Mouse (Mus musculus) embryonic facial prominence, embryonic 14.5 days (tissue): ENCODE measurements around the gene Mllt1. TPM values are rescaled to one million over a fixed set of nuclear protein-coding genes. Genes with fewer than 3 reads are reported as not detected.

Source experiments
- ATAC-seq: fragments of 200-750 bp; cut with Nextera tagmentation; 2 replicates; pipeline ENCODE4 v1.8.0; 2017; ENCODE audit warnings: low read depth, moderate number of reproducible peaks, moderate TSS enrichment
- DNase-seq: peaks from one replicate; pipeline ENCODE4 v3.0.0-alpha.2; 2015; ENCODE audit warnings: low spot score
- H3K27ac ChIP-seq: fragments of 300-500 bp; sonication (generic); replicated peaks from 2 replicates; pipeline ENCODE4 v1.5.1; 2014; ENCODE audit warnings: low read depth, mild to moderate bottlenecking, low read length, moderate library complexity
- H3K27me3 ChIP-seq: fragments of 300-500 bp; sonication (generic); replicated peaks from 2 replicates; pipeline ENCODE4 v1.6.1; 2014; ENCODE audit warnings: low read length; ENCODE audit not compliant: control insufficient read depth, insufficient read depth
- H3K36me3 ChIP-seq: fragments of 300-500 bp; sonication (generic); 2 replicates; pipeline ENCODE4 v1.6.1; 2014; ENCODE audit warnings: low read length, mixed read lengths; ENCODE audit not compliant: control insufficient read depth, insufficient read depth
- H3K4me1 ChIP-seq: fragments of 300-500 bp; sonication (generic); 2 replicates; pipeline ENCODE4 v1.6.1; 2014; ENCODE audit warnings: antibody characterized with exemption, low read length; ENCODE audit not compliant: control insufficient read depth, insufficient read depth
- H3K4me2 ChIP-seq: fragments of 300-500 bp; sonication (generic); 2 replicates; pipeline ENCODE4 v1.6.1; 2014; ENCODE audit warnings: low read depth, mild to moderate bottlenecking, low read length, moderate library complexity, mixed read lengths
- H3K4me3 ChIP-seq: fragments of 300-500 bp; sonication (generic); 2 replicates; pipeline ENCODE4 v1.5.1; 2014; ENCODE audit warnings: low read depth, mild to moderate bottlenecking, low read length
- H3K9ac ChIP-seq: fragments of 300-500 bp; sonication (generic); 2 replicates; pipeline ENCODE4 v1.6.1; 2014; ENCODE audit warnings: low read depth, mild to moderate bottlenecking, low read length, moderate library complexity, mixed read lengths
- H3K9me3 ChIP-seq: fragments of 300-500 bp; sonication (generic); 2 replicates; pipeline ENCODE4 v1.6.1; 2016; ENCODE audit warnings: low read length; ENCODE audit not compliant: control insufficient read depth
- WGBS: fragments of 180-500 bp; shearing (Covaris S2); extraction: QIAGEN DNeasy Blood & Tissue Kit; methylation state at CpG from one replicate; pipeline ENCODE4 v1.1.7; 2014; 5-methylcytosine and 5-hydroxymethylcytosine counted together
- polyA plus RNA-seq: library from polyadenylated mRNA; unstranded; fragments of >200 nt; fragmentation: Nextera tagmentation; extraction: Ambion mirVana; gene quantifications from 2 replicates; pipeline ENCODE4 v1.2.1, GENCODE M21; 2014

The Mllt1 gene
- polyA plus RNA-seq, 1 experiment from 2014 or later: 24.7 TPM

GRCm38 (mm10) chr17:56973956-56974707 is 38.9 kb upstream of the Mllt1 start:
- no peak overlapping the region for H3K4me3 ChIP-seq
- H3K27me3 ChIP-seq: 0 out of 2 replicates have a peak, but pooled peaks cover 6% of the 10 kb centered on the region
- no peaks in the 10 kb centered on the region for H3K36me3 ChIP-seq
- WGBS: 66% methylated on average over 13 of the region's 14 CpGs
- no peak for DNase-seq
- H3K9me3 ChIP-seq: no peaks in the 10 kb centered on the region
- H3K4me2 ChIP-seq: no peak overlapping the region
- H3K27ac ChIP-seq: no peak overlapping the region
- no peak; the same call in 1 of the 2 replicates for ATAC-seq
- H3K4me1 ChIP-seq: no peaks in the 10 kb centered on the region
- H3K9ac ChIP-seq: no peak overlapping the region

DNA sequence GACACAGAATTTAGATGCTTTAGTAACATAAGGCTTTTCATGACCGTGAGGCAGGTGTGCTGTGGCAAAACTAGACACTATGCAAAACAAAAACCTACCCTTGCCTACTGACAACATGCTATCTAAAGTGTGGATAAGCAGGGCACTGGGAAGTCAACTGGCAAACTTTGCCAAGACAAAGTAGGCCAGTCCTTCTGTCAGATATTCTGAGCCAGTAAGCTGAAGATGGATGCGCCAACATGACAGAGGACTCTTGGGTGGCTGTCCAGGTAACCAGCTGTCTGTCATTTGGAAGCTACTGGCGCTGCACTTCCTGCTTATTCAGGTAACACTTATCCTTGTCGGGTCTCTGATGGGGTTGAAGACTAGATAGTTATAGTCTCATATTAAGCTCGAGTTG is 34.9 kb upstream of the Mllt1 start:
- 57% methylated on average over 5 of the region's 5 CpGs for WGBS
- Histone ChIP-seq H3K4me2 (no peak overlapping the region), H3K36me3 (no peaks in the 10 kb centered on the region), H3K9ac (no peak overlapping the region), H3K27me3 (0 out of 2 replicates have a peak, but pooled peaks cover 6% of the 10 kb centered on the region), H3K27ac (no peak overlapping the region), H3K4me1 (no peaks in the 10 kb centered on the region), H3K9me3 (no peaks in the 10 kb centered on the region), H3K4me3 (no peak overlapping the region)
- ATAC-seq (no peak), DNase-seq (no peak)

DNA sequence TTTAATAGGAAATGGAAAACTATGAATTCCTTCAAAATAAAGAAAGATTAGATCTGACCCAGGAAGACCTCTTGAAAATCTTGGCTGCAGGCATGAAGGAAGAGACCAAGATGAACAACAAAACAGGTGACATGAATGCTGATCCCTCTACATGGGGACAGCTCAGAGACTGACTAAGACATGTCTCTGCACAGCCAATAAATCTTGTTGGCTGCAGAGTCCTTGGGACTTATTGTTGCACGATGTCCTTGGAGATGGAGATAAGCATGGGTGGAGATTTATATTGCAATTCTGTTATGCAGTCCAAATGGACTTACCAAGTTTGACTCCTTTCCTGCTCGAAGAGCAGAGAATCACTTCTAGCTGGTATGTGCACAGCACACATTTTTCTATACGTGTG is 34.1 kb upstream of the Mllt1 start:
- no peak overlapping the region for H3K4me3 ChIP-seq
- H3K9me3 ChIP-seq: no peaks in the 10 kb centered on the region
- H3K4me1 ChIP-seq: no peaks in the 10 kb centered on the region
- ATAC-seq (no peak), DNase-seq (no peak)
- 69% methylated on average over 3 of the region's 3 CpGs for WGBS
- H3K9ac ChIP-seq: no peak overlapping the region
- H3K27me3 ChIP-seq: 0 out of 2 replicates have a peak, but pooled peaks cover 6% of the 10 kb centered on the region
- no peak overlapping the region for H3K27ac ChIP-seq
- H3K4me2 ChIP-seq: no peak overlapping the region
- no peaks in the 10 kb centered on the region for H3K36me3 ChIP-seq

GRCm38 (mm10) chr17:56963646-56964045 is 28.4 kb upstream of the Mllt1 start:
- no peak overlapping the region for H3K4me3 ChIP-seq
- no peaks in the 10 kb centered on the region for H3K4me1 ChIP-seq
- no peak overlapping the region for H3K9ac ChIP-seq
- ATAC-seq: no peak
- 78% methylated on average over 6 of the region's 6 CpGs for WGBS
- no peak overlapping the region for H3K27ac ChIP-seq
- H3K9me3 ChIP-seq: no peaks in the 10 kb centered on the region
- no peaks in the 10 kb centered on the region for H3K36me3 ChIP-seq
- DNase-seq: no peak
- no peaks in the 10 kb centered on the region for H3K27me3 ChIP-seq
- no peak overlapping the region for H3K4me2 ChIP-seq

DNA sequence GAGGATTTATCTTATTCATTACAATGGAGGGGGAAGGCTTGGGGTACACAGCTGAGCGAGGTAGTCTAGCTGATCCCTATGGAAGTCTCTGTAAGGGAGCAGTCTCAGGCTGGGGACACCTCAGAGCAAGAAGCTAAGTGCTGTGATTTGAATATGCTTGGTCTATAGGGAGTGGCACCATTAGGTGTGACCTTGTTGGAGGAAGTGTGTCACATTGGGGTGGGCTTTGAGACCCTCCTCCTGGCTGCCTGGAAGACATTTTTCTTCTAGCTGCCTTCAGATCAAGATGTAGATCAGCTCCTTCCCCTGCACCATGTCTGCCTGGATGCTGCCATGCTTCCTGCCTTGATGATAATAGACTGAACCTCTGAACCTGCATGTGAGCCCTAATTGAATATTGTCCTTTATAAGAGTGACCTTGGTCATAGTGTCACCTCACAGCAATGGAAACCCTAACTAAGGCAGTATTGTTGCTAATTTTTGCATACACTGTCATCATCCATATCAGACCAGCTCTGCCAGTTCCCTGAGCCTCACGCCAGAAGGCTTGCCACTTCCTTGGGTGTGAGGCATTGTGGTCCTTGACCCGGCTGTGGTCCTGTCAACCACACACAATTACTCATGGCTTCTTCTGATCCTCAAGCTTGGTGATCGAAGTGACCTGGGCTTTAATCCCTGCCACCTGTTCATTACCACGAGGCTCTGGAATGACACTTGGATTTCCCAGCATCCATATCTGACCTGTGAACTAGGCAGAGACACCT is 27.6 kb upstream of the Mllt1 start:
- Histone ChIP-seq H3K27ac (no peak overlapping the region), H3K4me3 (no peak overlapping the region), H3K9ac (no peak overlapping the region), H3K9me3 (no peaks in the 10 kb centered on the region), H3K4me1 (no peaks in the 10 kb centered on the region), H3K36me3 (no peaks in the 10 kb centered on the region), H3K4me2 (no peak overlapping the region), H3K27me3 (no peaks in the 10 kb centered on the region)
- ATAC-seq (no peak), DNase-seq (no peak)
- WGBS: 73% methylated on average over 5 of the region's 5 CpGs

- 96% methylated on average over 4 of the region's 4 CpGs for WGBS
- Histone ChIP-seq H3K36me3 (no peaks in the 10 kb centered on the region), H3K4me1 (no peaks in the 10 kb centered on the region), H3K27me3 (no peaks in the 10 kb centered on the region), H3K4me2 (no peak overlapping the region), H3K27ac (no peak overlapping the region), H3K4me3 (no peak overlapping the region), H3K9me3 (no peaks in the 10 kb centered on the region), H3K9ac (no peak overlapping the region)
- ATAC-seq: no peak
- DNase-seq: no peak
Measured at GRCm38 (mm10) chr17:56961880-56962279, 26.7 kb upstream of the Mllt1 start.

DNA sequence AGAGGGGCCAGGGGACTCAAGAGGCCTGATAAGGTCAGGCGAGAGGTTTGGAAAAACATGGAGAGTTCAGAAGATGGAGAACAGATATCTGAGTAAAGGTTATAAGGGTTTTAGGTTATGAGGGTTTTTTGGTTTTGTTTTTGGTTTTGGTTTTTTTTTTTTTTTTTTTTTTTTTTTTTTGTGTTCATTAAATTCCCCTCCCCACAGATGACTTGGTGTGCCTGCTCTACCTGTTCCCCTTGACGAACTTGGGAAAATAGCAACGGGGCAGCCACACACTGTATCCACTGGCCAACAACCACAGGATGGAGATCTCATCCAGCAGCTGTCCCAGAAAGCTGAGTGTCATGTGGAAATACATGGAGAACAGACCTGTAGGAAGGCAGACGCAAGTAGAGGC is 23.5 kb upstream of the Mllt1 start:
- Histone ChIP-seq H3K9ac (no peak overlapping the region), H3K4me3 (no peak overlapping the region), H3K27me3 (no peaks in the 10 kb centered on the region), H3K27ac (no peak overlapping the region), H3K4me2 (no peak overlapping the region), H3K4me1 (no peaks in the 10 kb centered on the region), H3K9me3 (no peaks in the 10 kb centered on the region), H3K36me3 (no peaks in the 10 kb centered on the region)
- ATAC-seq (no peak), DNase-seq (no peak)
- 68% methylated on average over 4 of the region's 4 CpGs for WGBS

- no peaks in the 10 kb centered on the region for H3K27me3 ChIP-seq
- 29% methylated on average over 11 of the region's 11 CpGs for WGBS
- H3K9ac ChIP-seq: no peak overlapping the region
- no peak overlapping the region for H3K4me3 ChIP-seq
- no peaks in the 10 kb centered on the region for H3K4me1 ChIP-seq
- no peak for ATAC-seq
- DNase-seq: no peak
- H3K9me3 ChIP-seq: no peaks in the 10 kb centered on the region
- H3K4me2 ChIP-seq: no peak overlapping the region
- no peak overlapping the region for H3K27ac ChIP-seq
- no peaks in the 10 kb centered on the region for H3K36me3 ChIP-seq
Measured at GRCm38 (mm10) chr17:56957763-56958429, 22.7 kb upstream of the Mllt1 start.
